Mouse (Mus musculus) CD4-positive, CD25-positive, alpha-beta regulatory T cell, adult 2 months (primary cell): ENCODE results near the gene Tcirg1.

Experiments
- DNase-seq: peaks from one replicate; pipeline ENCODE4 v3.0.0-alpha.2; 2012; ENCODE audit warnings: low read depth, low spot score

Gene Tcirg1

GRCm38 (mm10) chr19:3906795-3907786 lies at the start of gene Tcirg1:
Gene Tcirg1 (minus strand): TSS chr19:3907133.
- peak; percentile 84 for DNase-seq

GRCm38 (mm10) chr19:3955804-3956203 lies 48.9 kb upstream of the Tcirg1 start:
- no peak for DNase-seq

GRCm38 (mm10) chr19:3955033-3955432 lies 48.1 kb upstream of the Tcirg1 start:
- DNase-seq: no peak

- no peak for DNase-seq
These were observed 45.2 kb upstream of the Tcirg1 start for GRCm38 (mm10) chr19:3952099-3952498.

- no peak for DNase-seq
These were observed 44.5 kb upstream of the Tcirg1 start for GRCm38 (mm10) chr19:3951461-3951860.

GRCm38 (mm10) chr19:3950331-3950730 lies 43.4 kb upstream of the Tcirg1 start:
- DNase-seq: no peak

- DNase-seq: no peak
These were observed 41.6 kb upstream of the Tcirg1 start for GRCm38 (mm10) chr19:3948546-3948945.

GRCm38 (mm10) chr19:3947813-3948212 lies 40.9 kb upstream of the Tcirg1 start:
- DNase-seq: no peak

GRCm38 (mm10) chr19:3946715-3947114 lies 39.8 kb upstream of the Tcirg1 start:
- DNase-seq: peak; percentile 81

GRCm38 (mm10) chr19:3945872-3946564 lies 39.1 kb upstream of the Tcirg1 start:
- peak; percentile 75 for DNase-seq

GRCm38 (mm10) chr19:3942986-3943735 lies 36.2 kb upstream of the Tcirg1 start:
- DNase-seq: peak; percentile 80

GRCm38 (mm10) chr19:3942315-3942714 lies 35.4 kb upstream of the Tcirg1 start:
- DNase-seq: no peak

GRCm38 (mm10) chr19:3935896-3936850 lies 29.2 kb upstream of the Tcirg1 start:
- peak; percentile 66 for DNase-seq

GRCm38 (mm10) chr19:3935032-3935895 lies 28.3 kb upstream of the Tcirg1 start, which contains the start of gene Unc93b1:
Gene Unc93b1 (plus strand): TSS chr19:3935186.
- DNase-seq: peak; percentile 77

- DNase-seq: no peak
These were observed 24.8 kb upstream of the Tcirg1 start for GRCm38 (mm10) chr19:3931716-3932115.

- no peak for DNase-seq
These were observed 23.5 kb upstream of the Tcirg1 start for GRCm38 (mm10) chr19:3930262-3931057.

GRCm38 (mm10) chr19:3929211-3929941 lies 22.4 kb upstream of the Tcirg1 start, which contains the start of gene Aldh3b1:
Gene Aldh3b1 (minus strand): TSS chr19:3929808.
- DNase-seq: no peak

- DNase-seq: no peak
These were observed 21.8 kb upstream of the Tcirg1 start for GRCm38 (mm10) chr19:3928779-3929178.
